Mouse (Mus musculus) ES-E14 (cell line): ENCODE data around the gene Sec14l2. TPM values are rescaled to one million over a fixed set of nuclear protein-coding genes. Genes with fewer than 3 reads are reported as not detected.

Experiments
- DNase-seq: peaks from one replicate; pipeline ENCODE4 v3.0.0-alpha.2; 2013; ENCODE audit warnings: low read depth, low spot score
- H3K27ac ChIP-seq: 2 replicates; pipeline ENCODE4 v1.5.1; 2012; ENCODE audit warnings: low read depth, mild to moderate bottlenecking, low read length, moderate library complexity, mixed read lengths; ENCODE audit not compliant: poor library complexity, insufficient read depth, severe bottlenecking
- H3K36me3 ChIP-seq: 2 replicates; pipeline ENCODE4 v1.6.1; 2012; ENCODE audit warnings: mild to moderate bottlenecking, low read length, moderate library complexity, mixed read lengths; ENCODE audit not compliant: control insufficient read depth, poor library complexity, insufficient read depth, severe bottlenecking
- H3K4me1 ChIP-seq, 2 experiments: fragments of 150-350 bp in 1 of 2; sonication (generic) in 1 of 2; 2 replicates each; pipeline ENCODE4 v1.6.1; 2012; ENCODE audit warnings: low read length in 2 of 2, mild to moderate bottlenecking in 1 of 2, mixed read lengths in 1 of 2; ENCODE audit not compliant: control insufficient read depth in 2 of 2, insufficient read depth in 2 of 2, poor library complexity in 1 of 2
- H3K4me3 ChIP-seq, 2 experiments: fragments of 150-350 bp in 1 of 2; sonication (generic) in 1 of 2; 2 replicates each; pipeline ENCODE4 v1.5.1; 2012; ENCODE audit warnings: low read length in 2 of 2, low read depth in 1 of 2, mild to moderate bottlenecking in 1 of 2, mixed read lengths in 1 of 2; ENCODE audit not compliant: insufficient read depth in 1 of 2, poor library complexity in 1 of 2, severe bottlenecking in 1 of 2
- H3K9ac ChIP-seq: 2 replicates; pipeline ENCODE4 v1.6.1; 2012; ENCODE audit warnings: low read depth, mild to moderate bottlenecking, low read length, mixed read lengths; ENCODE audit not compliant: poor library complexity, insufficient read depth, severe bottlenecking
- H3K9me3 ChIP-seq: fragments of 150-350 bp; sonication (generic); 2 replicates; pipeline ENCODE4 v1.6.1; 2012; ENCODE audit warnings: low read depth, mild to moderate bottlenecking, low read length; ENCODE audit not compliant: control insufficient read depth, insufficient read depth
- CHD2 ChIP-seq: IDR thresholded peaks from 2 replicates; pipeline ENCODE4 v1.6.1; 2014; ENCODE audit warnings: mild to moderate bottlenecking, low read depth, low read length, inconsistent platforms
- HCFC1 ChIP-seq: IDR thresholded peaks from 2 replicates; pipeline ENCODE4 v1.6.1; 2012; ENCODE audit warnings: low read length, inconsistent platforms, borderline replicate concordance; ENCODE audit not compliant: insufficient read depth
- MAFK ChIP-seq: IDR thresholded peaks from 2 replicates; pipeline ENCODE4 v1.6.1; 2014; ENCODE audit warnings: mild to moderate bottlenecking, low read depth, low read length, inconsistent platforms; ENCODE audit not compliant: insufficient read depth
- ZC3H11A ChIP-seq: IDR thresholded peaks from 2 replicates; pipeline ENCODE4 v1.6.1; 2012; ENCODE audit warnings: low read depth, mild to moderate bottlenecking, inconsistent platforms, low read length, borderline replicate concordance
- ZNF384 ChIP-seq: IDR thresholded peaks from 2 replicates; pipeline ENCODE4 v1.6.1; 2012; ENCODE audit warnings: low read depth, low read length, inconsistent platforms
- in situ Hi-C, 2 experiments: fragments of 600-800 bp; cut with MboI; formaldehyde crosslinking; loops; one replicate each; pipeline ENCODE4 v1.15.1; 2025; ENCODE audit warnings: low sequenced_read_pairs in 2 of 2, inconsistent platforms in 1 of 2; ENCODE audit not compliant: unreplicated experiment in 2 of 2
- total RNA-seq: library from RNA; depleted of rRNA; stranded (reverse); fragments of 300-350 nt; gene quantifications from 2 replicates; pipeline ENCODE4 v1.2.3, GENCODE M21; 2012

Sec14l2 gene
- total RNA-seq, 1 experiment: 7.9 TPM

- H3K9me3 ChIP-seq: no peaks in the 10 kb centered on the region
- no peak overlapping the region for H3K9ac ChIP-seq
- H3K36me3 ChIP-seq: peaks cover 3% of the 10 kb centered on the region; the same call in 1 of the 2 replicates
These were observed 24.4 kb downstream of the Sec14l2 start for GRCm38 (mm10) chr11:4098816-4099215.

GRCm38 (mm10) chr11:4098120-4098519 lies 25.1 kb downstream of the Sec14l2 start:
- no peak overlapping the region for H3K9ac ChIP-seq
- H3K36me3 ChIP-seq: peaks cover 8% of the 10 kb centered on the region; the same call in 1 of the 2 replicates
- TF ChIP-seq ZNF384: no peak
- no peak for TF ChIP-seq HCFC1
- TF ChIP-seq MAFK: no peak
- no peak for TF ChIP-seq ZC3H11A
- TF ChIP-seq CHD2: no peak
- no peak for DNase-seq
- in situ Hi-C loops: no loop called here
- H3K9me3 ChIP-seq: no peaks in the 10 kb centered on the region
- H3K4me3 ChIP-seq: no peak overlapping the region
- H3K4me1 ChIP-seq: peaks cover 4 to 5% of the 10 kb centered on the region in 2 experiments; a peak in 2 of 4 replicates
- no peak overlapping the region for H3K27ac ChIP-seq

More at GRCm38 (mm10) chr11:4098816-4099215, 24.4 kb downstream of the Sec14l2 start:
- Histone ChIP-seq H3K4me1 (peaks cover under 1 to 5% of the 10 kb centered on the region in 2 experiments; a peak in 2 of 4 replicates), H3K4me3 (no peak overlapping the region), H3K27ac (no peak overlapping the region)
- in situ Hi-C loops: no loop called here
- no peak for TF ChIP-seq CHD2
- TF ChIP-seq ZNF384: no peak
- TF ChIP-seq HCFC1: no peak
- TF ChIP-seq MAFK: no peak
- no peak for TF ChIP-seq ZC3H11A
- DNase-seq: no peak

GRCm38 (mm10) chr11:4097091-4097621 lies 26.1 kb downstream of the Sec14l2 start:
- H3K4me1 ChIP-seq: peaks cover 4 to 5% of the 10 kb centered on the region in 2 experiments; a peak in 2 of 4 replicates
- TF ChIP-seq ZNF384: no peak
- no peak for TF ChIP-seq MAFK
- TF ChIP-seq ZC3H11A: no peak
- TF ChIP-seq HCFC1: no peak
- no peak for TF ChIP-seq CHD2
- no peak for DNase-seq
- no peaks in the 10 kb centered on the region for H3K9me3 ChIP-seq
- H3K36me3 ChIP-seq: peaks cover 9% of the 10 kb centered on the region; the same call in 1 of the 2 replicates
- peak overlapping the region; percentile 22; the same call in 1 of the 2 replicates for H3K27ac ChIP-seq
- peak overlapping the region; percentile 81 for H3K9ac ChIP-seq
- in situ Hi-C loops: no loop called here
- peak overlapping the region; percentile 55 to 68 for H3K4me3 ChIP-seq

- TF ChIP-seq CHD2 (peak; percentile 99), HCFC1 (peak; percentile 92), MAFK (no peak), ZC3H11A (no peak)
- Histone ChIP-seq H3K27ac (peak overlapping the region; percentile 74; the same call in 1 of the 2 replicates), H3K4me3 (peak overlapping the region; percentile 78 to 92), H3K4me1 (peaks cover 4 to 5% of the 10 kb centered on the region in 2 experiments; a peak in 2 of 4 replicates), H3K9ac (peak overlapping the region; percentile 83), H3K36me3 (peaks cover 13% of the 10 kb centered on the region; the same call in 1 of the 2 replicates), H3K9me3 (no peaks in the 10 kb centered on the region)
- DNase-seq: peak; percentile 99
- in situ Hi-C loops: no loop called here
These were observed 26.9 kb downstream of the Sec14l2 start for GRCm38 (mm10) chr11:4096054-4096984.
